Mouse (Mus musculus) forebrain, embryonic 14.5 days (tissue): Measurements from ENCODE around the gene Ip6k1. TPM values are rescaled to one million over a fixed set of nuclear protein-coding genes. Genes with fewer than 3 reads are reported as not detected.
A peak's percentile ranks its signal among the peaks of the same experiment; 100 is the strongest.

Source experiments
- ATAC-seq: fragments of 200-750 bp; cut with Nextera tagmentation; 2 replicates; pipeline ENCODE4 v1.8.0; 2017; ENCODE audit warnings: mild to moderate bottlenecking, moderate library complexity
- DNase-seq: peaks from one replicate; pipeline ENCODE4 v3.0.0-alpha.2; 2015; ENCODE audit warnings: low spot score
- H3K27ac ChIP-seq: fragments of 300-500 bp; sonication (generic); 2 replicates; pipeline ENCODE4 v1.5.1; 2014; ENCODE audit warnings: low read depth, mild to moderate bottlenecking, control low read depth, low read length, moderate library complexity
- H3K27me3 ChIP-seq: fragments of 300-500 bp; sonication (generic); replicated peaks from 2 replicates; pipeline ENCODE4 v1.6.1; 2014; ENCODE audit warnings: low read length, control low read depth, mixed read lengths; ENCODE audit not compliant: control insufficient read depth, insufficient read depth
- H3K36me3 ChIP-seq: fragments of 300-500 bp; sonication (generic); 2 replicates; pipeline ENCODE4 v1.6.1; 2014; ENCODE audit warnings: low read length, control low read depth; ENCODE audit not compliant: control insufficient read depth, insufficient read depth
- H3K4me1 ChIP-seq: fragments of 300-500 bp; sonication (generic); 2 replicates; pipeline ENCODE4 v1.6.1; 2014; ENCODE audit warnings: antibody characterized with exemption, low read length, control low read depth; ENCODE audit not compliant: control insufficient read depth, insufficient read depth
- H3K4me2 ChIP-seq: fragments of 300-500 bp; sonication (generic); 2 replicates; pipeline ENCODE4 v1.6.1; 2014; ENCODE audit warnings: mild to moderate bottlenecking, control low read depth, low read length
- H3K4me3 ChIP-seq: fragments of 300-500 bp; sonication (generic); 2 replicates; pipeline ENCODE4 v1.5.1; 2014; ENCODE audit warnings: low read depth, low read length, control low read depth
- H3K9ac ChIP-seq: fragments of 300-500 bp; sonication (generic); 2 replicates; pipeline ENCODE4 v1.6.1; 2014; ENCODE audit warnings: mild to moderate bottlenecking, low read length, control low read depth, moderate library complexity
- H3K9me3 ChIP-seq: fragments of 300-500 bp; sonication (generic); replicated peaks from 2 replicates; pipeline ENCODE4 v1.6.1; 2016; ENCODE audit warnings: low read length, control low read depth, mixed read lengths; ENCODE audit not compliant: control insufficient read depth
- WGBS: fragments of 180-500 bp; shearing (Covaris S2); extraction: QIAGEN DNeasy Blood & Tissue Kit; methylation state at CpG from one replicate; pipeline ENCODE4 v1.1.7; 2014; 5-methylcytosine and 5-hydroxymethylcytosine counted together
- polyA plus RNA-seq: library from polyadenylated mRNA; unstranded; fragments of >200 nt; fragmentation: Nextera tagmentation; extraction: Ambion mirVana; gene quantifications from 2 replicates; pipeline ENCODE4 v1.2.1, GENCODE M21; 2014

Ip6k1 gene
- polyA plus RNA-seq, 1 experiment from 2014 or later = 39.3 TPM

DNA sequence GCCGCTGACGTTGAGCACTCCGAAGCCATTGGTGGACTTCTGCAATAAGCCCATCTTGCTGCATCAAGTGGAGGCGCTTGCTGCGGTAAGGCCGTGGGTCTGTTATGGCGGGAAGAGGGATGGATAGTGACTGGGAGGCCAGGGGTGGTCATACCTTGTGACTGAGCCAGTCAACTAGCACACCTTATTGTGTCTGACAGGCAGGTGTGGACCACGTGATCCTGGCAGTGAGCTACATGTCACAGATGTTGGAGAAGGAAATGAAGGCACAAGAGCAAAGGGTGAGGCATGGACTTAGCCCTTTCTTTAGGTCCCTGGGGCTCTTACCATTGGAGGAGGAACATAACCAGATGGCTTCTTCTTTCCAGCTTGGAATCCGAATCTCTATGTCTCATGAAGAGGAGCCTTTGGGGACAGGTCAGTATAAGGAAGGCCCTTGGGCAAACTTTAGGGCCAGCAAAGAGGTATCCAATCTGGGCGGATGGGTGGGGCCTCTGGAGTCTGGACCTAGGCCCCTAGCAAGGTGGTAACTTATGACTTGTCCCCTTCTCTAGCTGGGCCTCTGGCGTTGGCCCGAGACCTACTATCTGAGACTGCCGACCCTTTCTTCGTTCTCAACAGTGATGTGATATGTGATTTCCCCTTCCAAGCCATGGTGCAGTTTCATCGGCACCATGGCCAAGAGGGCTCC lies 47.4 kb downstream of the Ip6k1 start:
- Histone ChIP-seq H3K4me3 (peak overlapping the region; percentile 72), H3K4me2 (peak overlapping the region; percentile 89), H3K36me3 (peaks cover 62% of the 10 kb centered on the region), H3K9me3 (no peaks in the 10 kb centered on the region), H3K9ac (peak overlapping the region; percentile 73), H3K4me1 (peaks cover 9% of the 10 kb centered on the region), H3K27ac (peak overlapping the region; percentile 68; the same call in 1 of the 2 replicates), H3K27me3 (no peaks in the 10 kb centered on the region)
- ATAC-seq = no peak; the same call in 1 of the 2 replicates
- WGBS = 43% methylated on average over 15 of the region's 15 CpGs
- no peak for DNase-seq

DNA sequence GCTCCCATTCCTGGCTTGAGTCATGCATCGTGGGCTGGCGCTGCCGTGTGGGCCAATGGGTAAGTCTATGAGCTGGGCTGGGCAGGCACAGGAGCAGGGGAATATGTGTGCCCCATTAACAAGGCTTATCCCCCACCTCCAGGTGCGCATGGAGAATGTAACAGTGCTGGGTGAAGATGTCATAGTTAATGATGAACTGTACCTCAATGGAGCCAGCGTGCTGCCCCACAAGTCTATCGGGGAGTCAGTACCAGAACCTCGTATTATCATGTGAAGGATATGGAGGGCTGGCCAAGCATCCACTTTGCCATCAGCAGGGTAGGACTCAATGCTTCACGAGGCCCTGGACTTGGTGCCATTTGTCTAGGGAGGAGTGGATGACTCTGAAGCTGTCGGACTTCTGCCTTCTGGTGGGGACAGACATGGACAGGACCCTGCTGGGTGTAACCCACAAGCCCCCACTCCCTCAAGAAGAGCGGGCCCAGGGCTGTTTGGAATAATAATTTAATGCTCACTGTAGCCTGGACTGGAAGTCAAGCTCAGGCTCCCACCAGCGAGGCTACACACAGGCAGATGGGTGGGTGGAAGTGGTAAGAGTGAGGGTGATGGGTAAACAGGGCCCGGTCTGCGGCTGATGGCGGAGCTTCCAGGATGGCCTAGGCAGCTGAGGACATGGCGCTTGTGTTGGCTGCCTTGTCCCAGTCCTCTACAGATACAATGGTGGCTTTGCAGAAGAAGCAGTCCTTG lies 49.1 kb downstream of the Ip6k1 start:
- ATAC-seq (no peak), DNase-seq (no peak)
- H3K27me3 ChIP-seq = no peaks in the 10 kb centered on the region
- no peak overlapping the region for H3K9ac ChIP-seq
- no peak overlapping the region for H3K4me3 ChIP-seq
- no peaks in the 10 kb centered on the region for H3K9me3 ChIP-seq
- peaks cover 9% of the 10 kb centered on the region for H3K4me1 ChIP-seq
- peaks cover 62% of the 10 kb centered on the region for H3K36me3 ChIP-seq
- WGBS = 95% methylated on average over 15 of the region's 15 CpGs
- H3K4me2 ChIP-seq = no peak overlapping the region
- no peak overlapping the region for H3K27ac ChIP-seq

DNA sequence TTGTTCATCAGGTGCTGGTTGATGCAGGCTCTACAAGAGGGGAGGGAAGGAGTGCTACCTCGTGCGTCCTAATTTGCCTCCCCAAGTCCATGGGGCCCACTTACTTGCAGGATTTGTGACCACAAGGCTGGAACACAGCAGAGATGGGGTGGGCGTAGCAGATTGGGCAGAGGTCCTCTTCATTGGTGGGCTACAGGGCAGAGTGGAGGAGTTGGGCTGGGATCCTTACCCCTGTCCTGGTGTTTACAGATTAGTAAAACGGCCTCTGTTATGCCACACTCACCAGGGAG lies 49.6 kb downstream of the Ip6k1 start:
- no peak for ATAC-seq
- 85% methylated on average over 4 of the region's 4 CpGs for WGBS
- peaks cover 62% of the 10 kb centered on the region for H3K36me3 ChIP-seq

DNA sequence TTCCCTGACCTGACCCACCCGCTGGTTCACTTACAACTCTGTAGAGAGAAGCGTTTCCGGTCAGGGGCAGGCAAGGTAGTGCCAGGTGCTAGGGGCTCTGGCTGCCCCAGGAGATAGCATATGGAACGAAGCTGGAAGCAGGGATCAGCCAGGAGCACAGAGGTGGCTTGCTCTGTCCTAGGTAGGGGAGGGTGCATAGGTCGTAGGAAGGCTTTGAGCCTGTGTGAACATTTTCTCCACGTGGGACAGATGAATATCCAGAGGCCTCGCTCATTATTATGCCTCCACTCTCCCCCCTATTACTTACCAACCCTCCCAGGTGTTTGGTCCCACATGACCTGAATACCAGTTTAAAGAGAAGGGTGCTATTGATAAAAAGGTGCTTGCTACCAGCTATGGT lies 50.1 kb downstream of the Ip6k1 start:
- H3K9me3 ChIP-seq = no peaks in the 10 kb centered on the region
- H3K27me3 ChIP-seq = no peaks in the 10 kb centered on the region
- no peak overlapping the region for H3K9ac ChIP-seq
- no peak for ATAC-seq
- WGBS = 78% methylated on average over 7 of the region's 7 CpGs
- peaks cover 9% of the 10 kb centered on the region for H3K4me1 ChIP-seq
- H3K4me2 ChIP-seq = no peak overlapping the region
- no peak overlapping the region for H3K4me3 ChIP-seq
- H3K36me3 ChIP-seq = peaks cover 62% of the 10 kb centered on the region
- DNase-seq = no peak
- no peak overlapping the region for H3K27ac ChIP-seq

More for the DNA sequence above, 49.6 kb downstream of the Ip6k1 start:
- Histone ChIP-seq H3K27me3 (no peaks in the 10 kb centered on the region), H3K4me2 (no peak overlapping the region), H3K4me1 (peaks cover 9% of the 10 kb centered on the region), H3K9ac (no peak overlapping the region), H3K9me3 (no peaks in the 10 kb centered on the region), H3K27ac (no peak overlapping the region), H3K4me3 (no peak overlapping the region)
- DNase-seq = no peak

DNA sequence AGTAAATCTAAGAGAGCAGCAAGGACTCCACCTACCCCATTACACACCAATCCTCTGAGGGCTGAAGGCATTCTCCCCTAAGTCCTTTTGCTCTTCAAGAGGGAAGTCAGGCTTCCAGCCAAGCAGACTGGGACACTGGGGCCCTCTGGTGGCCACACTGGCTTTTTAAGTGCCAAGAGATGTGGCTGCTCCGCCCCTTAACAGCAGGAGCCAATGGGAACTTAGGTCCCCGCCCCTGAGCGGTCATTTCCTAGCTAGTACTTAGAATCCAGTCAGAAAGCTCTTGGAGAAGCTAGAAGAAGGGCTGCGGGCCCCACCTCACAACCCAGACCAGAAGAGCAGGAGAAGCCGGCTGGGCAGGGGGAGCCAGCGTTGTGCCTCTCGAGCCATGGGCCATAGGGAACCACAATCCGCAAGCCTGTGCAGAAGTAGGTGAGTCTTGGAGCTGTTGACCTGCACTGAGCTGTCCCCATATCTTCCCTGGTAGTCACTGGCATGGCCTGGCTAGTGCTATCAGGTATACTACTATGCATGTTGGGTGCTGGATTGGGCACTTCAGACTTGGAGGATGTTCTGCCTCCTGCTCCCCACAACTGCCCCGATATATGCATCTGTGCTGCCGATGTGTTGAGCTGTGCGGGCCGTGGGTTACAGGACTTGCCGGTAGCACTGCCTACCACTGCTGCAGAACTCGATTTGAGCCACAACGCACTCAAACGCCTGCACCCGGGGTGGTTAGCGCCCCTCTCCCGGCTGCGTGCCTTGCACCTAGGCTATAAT lies 50.8 kb downstream of the Ip6k1 start, which contains the start of gene Amigo3:
Gene Amigo3 (plus strand): TSS at position 275 of the 780 bp plus-strand sequence.
- peak; percentile 97 for DNase-seq
- Histone ChIP-seq H3K9me3 (no peaks in the 10 kb centered on the region), H3K27ac (no peak within 1 kb of the TSS), H3K4me2 (0 out of 2 replicates have a peak within 1 kb of the TSS, but pooled peaks have one; percentile 16), H3K36me3 (peaks cover 65% of the 10 kb centered on the region), H3K27me3 (no peaks in the 10 kb centered on the region), H3K4me1 (peaks cover 9% of the 10 kb centered on the region), H3K9ac (no peak within 1 kb of the TSS), H3K4me3 (no peak within 1 kb of the TSS)
- 60% methylated on average over 20 of the region's 20 CpGs for WGBS
- peak; percentile 38 for ATAC-seq

DNA sequence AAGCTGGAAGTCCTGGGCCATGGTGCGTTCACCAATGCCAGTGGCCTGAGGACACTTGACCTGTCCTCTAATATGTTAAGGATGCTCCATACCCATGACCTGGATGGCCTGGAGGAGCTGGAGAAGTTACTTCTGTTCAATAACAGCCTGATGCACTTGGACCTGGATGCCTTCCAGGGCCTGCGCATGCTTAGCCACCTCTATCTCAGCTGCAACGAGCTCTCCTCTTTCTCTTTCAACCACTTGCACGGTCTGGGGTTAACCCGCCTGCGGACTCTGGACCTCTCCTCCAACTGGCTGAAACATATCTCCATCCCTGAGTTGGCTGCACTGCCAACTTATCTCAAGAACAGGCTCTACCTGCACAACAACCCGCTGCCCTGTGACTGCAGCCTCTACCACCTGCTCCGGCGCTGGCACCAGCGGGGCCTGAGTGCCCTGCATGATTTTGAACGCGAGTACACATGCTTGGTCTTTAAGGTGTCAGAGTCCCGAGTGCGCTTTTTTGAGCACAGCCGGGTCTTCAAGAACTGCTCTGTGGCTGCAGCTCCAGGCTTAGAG lies 51.4 kb downstream of the Ip6k1 start:
- DNase-seq = no peak
- WGBS = 95% methylated on average over 15 of the region's 15 CpGs
- peaks cover 71% of the 10 kb centered on the region for H3K36me3 ChIP-seq

DNA sequence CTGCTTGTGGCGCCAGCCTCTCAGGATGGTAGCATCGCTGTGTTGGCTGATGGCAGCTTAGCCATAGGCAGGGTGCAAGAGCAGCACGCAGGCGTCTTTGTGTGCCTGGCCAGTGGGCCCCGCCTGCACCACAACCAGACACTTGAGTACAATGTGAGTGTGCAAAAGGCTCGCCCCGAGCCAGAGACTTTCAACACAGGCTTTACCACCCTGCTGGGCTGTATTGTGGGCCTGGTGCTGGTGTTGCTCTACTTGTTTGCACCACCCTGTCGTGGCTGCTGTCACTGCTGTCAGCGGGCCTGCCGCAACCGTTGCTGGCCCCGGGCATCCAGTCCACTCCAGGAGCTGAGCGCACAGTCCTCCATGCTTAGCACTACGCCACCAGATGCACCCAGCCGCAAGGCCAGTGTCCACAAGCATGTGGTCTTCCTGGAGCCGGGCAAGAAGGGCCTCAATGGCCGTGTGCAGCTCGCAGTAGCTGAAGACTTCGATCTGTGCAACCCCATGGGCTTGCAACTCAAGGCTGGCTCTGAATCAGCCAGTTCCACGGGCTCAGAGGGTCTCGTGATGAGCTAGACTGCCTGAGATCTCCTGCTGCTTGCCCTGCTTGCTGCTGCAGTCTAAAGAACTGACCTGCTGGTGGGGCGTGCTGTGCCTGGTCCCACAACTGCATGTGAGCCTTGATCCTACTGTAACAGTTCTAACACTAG lies 52.2 kb downstream of the Ip6k1 start:
- Histone ChIP-seq H3K4me3 (no peak overlapping the region), H3K9ac (no peak overlapping the region), H3K36me3 (peaks cover 76% of the 10 kb centered on the region), H3K27me3 (no peaks in the 10 kb centered on the region), H3K9me3 (no peaks in the 10 kb centered on the region), H3K4me2 (no peak overlapping the region), H3K4me1 (peaks cover 4% of the 10 kb centered on the region; the same call in 1 of the 2 replicates), H3K27ac (no peak overlapping the region)
- 86% methylated on average over 22 of the region's 22 CpGs for WGBS
- DNase-seq (no peak), ATAC-seq (no peak)

More for the DNA sequence above, 51.4 kb downstream of the Ip6k1 start:
- H3K27me3 ChIP-seq = no peaks in the 10 kb centered on the region
- H3K9ac ChIP-seq = no peak overlapping the region
- H3K4me2 ChIP-seq = no peak overlapping the region
- no peak for ATAC-seq
- no peaks in the 10 kb centered on the region for H3K9me3 ChIP-seq
- no peak overlapping the region for H3K4me3 ChIP-seq
- peaks cover 5% of the 10 kb centered on the region; the same call in 1 of the 2 replicates for H3K4me1 ChIP-seq
- no peak overlapping the region for H3K27ac ChIP-seq

DNA sequence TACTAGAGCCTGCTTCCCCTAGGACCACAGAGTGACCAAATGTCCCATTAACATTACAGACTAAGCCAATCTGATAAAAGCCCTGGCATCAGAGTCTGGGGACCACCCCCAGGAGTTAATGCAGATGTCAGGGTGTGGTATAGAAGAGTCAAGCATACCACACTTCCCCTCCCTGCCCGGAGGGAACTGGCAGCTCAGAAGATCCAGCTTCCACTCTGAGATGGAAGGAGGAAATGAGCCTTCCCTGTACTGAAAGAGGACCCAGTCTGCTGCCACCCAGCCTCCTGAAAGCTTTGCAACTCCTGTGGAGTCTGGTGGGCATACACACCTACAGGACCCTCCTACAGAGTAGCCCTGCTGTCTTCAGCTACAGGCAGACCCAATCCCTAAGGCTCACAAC lies 52.8 kb downstream of the Ip6k1 start:
- H3K36me3 ChIP-seq = peaks cover 82% of the 10 kb centered on the region
- no peak overlapping the region for H3K9ac ChIP-seq
- no peaks in the 10 kb centered on the region for H3K9me3 ChIP-seq
- no peak overlapping the region for H3K27ac ChIP-seq
- no peaks in the 10 kb centered on the region for H3K4me1 ChIP-seq
- no peak overlapping the region for H3K4me2 ChIP-seq
- DNase-seq = no peak
- no peak for ATAC-seq
- H3K4me3 ChIP-seq = no peak overlapping the region
- H3K27me3 ChIP-seq = no peaks in the 10 kb centered on the region
- 85% methylated on average over 1 of the region's 1 CpGs for WGBS
